Mouse (Mus musculus): ENCODE data around the gene Zfp36l2. TPM values are rescaled to one million over a fixed set of nuclear protein-coding genes. Genes with fewer than 3 reads are reported as not detected.

Zfp36l2 gene
- polyA plus RNA-seq, 1 experiment from 2014 or later = 6.4 TPM

GRCm38 (mm10) chr17:84176446-84176845 is 11.3 kb downstream of the Zfp36l2 start:
- ATAC-seq (ENCODE audit: low FRiP score, low TSS enrichment) (no peak), DNase-seq (no peak)
- Histone ChIP-seq H3K9me3 (ENCODE audit: control insufficient read depth, low read length) (no peaks in the 10 kb centered on the region), H3K4me1 (ENCODE audit: control insufficient read depth, insufficient read depth, low read length) (no peaks in the 10 kb centered on the region), H3K27ac (replicated peaks; ENCODE audit: low read depth, low read length) (no peak overlapping the region), H3K27me3 (ENCODE audit: control insufficient read depth, insufficient read depth, low read length) (no peaks in the 10 kb centered on the region), H3K9ac (replicated peaks; ENCODE audit: low read length) (no peak overlapping the region), H3K36me3 (ENCODE audit: control insufficient read depth, insufficient read depth, low read length) (no peaks in the 10 kb centered on the region), H3K4me3 (replicated peaks; ENCODE audit: low read depth, low read length) (no peak overlapping the region), H3K4me2 (ENCODE audit: low read length) (no peak overlapping the region)
- WGBS = 90% methylated on average over 7 of the region's 7 CpGs

DNA sequence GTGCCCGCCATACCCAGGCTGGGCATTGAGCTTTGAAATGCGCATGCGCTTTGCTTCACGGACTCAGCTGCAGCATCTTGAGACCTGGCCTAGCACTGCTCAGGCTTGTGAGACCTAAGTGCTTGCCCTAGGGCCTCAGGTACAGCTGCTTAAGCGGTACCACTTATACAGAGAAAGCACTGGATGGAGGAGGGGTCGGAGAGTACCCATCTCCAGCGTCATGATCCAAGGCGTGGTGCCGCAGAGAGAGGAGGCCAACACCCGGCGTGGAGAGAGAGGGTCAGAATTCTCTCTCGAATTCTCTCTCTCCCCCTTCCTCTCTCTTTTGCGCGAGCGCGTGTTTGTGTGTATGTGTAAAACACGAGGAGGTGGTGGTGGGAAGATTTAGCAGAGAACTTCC is 12.6 kb downstream of the Zfp36l2 start:
- no peak overlapping the region for H3K4me3 ChIP-seq (replicated peaks; ENCODE audit: low read depth, low read length)
- no peak overlapping the region for H3K9ac ChIP-seq (replicated peaks; ENCODE audit: low read length)
- no peak for DNase-seq
- no peaks in the 10 kb centered on the region for H3K27me3 ChIP-seq (ENCODE audit: control insufficient read depth, insufficient read depth, low read length)
- H3K27ac ChIP-seq (replicated peaks; ENCODE audit: low read depth, low read length) = no peak overlapping the region
- H3K9me3 ChIP-seq (ENCODE audit: control insufficient read depth, low read length) = no peaks in the 10 kb centered on the region
- no peak overlapping the region for H3K4me2 ChIP-seq (ENCODE audit: low read length)
- H3K4me1 ChIP-seq (ENCODE audit: control insufficient read depth, insufficient read depth, low read length) = no peaks in the 10 kb centered on the region
- WGBS = 96% methylated on average over 17 of the region's 17 CpGs
- ATAC-seq (ENCODE audit: low FRiP score, low TSS enrichment) = no peak
- H3K36me3 ChIP-seq (ENCODE audit: control insufficient read depth, insufficient read depth, low read length) = no peaks in the 10 kb centered on the region

DNA sequence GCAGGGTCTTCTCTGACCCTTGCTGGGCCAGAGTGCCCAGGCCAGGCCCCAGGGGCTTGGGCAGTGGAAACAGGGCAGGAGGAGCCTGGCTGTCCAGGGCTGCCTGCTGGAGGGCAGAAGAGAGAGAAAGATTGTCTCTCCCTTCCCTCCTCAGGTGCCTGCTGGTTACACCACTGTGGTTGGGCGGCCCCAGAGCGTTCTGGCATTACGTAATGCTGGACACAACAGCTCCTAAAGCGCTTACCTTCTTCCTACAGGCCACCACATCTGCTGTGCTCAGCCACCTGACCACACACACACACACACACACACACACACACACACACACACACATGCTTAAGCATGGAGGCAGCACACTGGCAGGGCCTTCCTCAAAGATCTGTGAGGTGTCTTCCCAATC is 20.4 kb downstream of the Zfp36l2 start:
- no peak overlapping the region for H3K4me2 ChIP-seq (ENCODE audit: low read length)
- no peaks in the 10 kb centered on the region for H3K9me3 ChIP-seq (ENCODE audit: control insufficient read depth, low read length)
- no peak overlapping the region for H3K4me3 ChIP-seq (replicated peaks; ENCODE audit: low read depth, low read length)
- H3K4me1 ChIP-seq (ENCODE audit: control insufficient read depth, insufficient read depth, low read length) = no peaks in the 10 kb centered on the region
- no peaks in the 10 kb centered on the region for H3K36me3 ChIP-seq (ENCODE audit: control insufficient read depth, insufficient read depth, low read length)
- DNase-seq = no peak
- H3K9ac ChIP-seq (replicated peaks; ENCODE audit: low read length) = no peak overlapping the region
- 95% methylated on average over 4 of the region's 4 CpGs for WGBS
- no peak for ATAC-seq (ENCODE audit: low FRiP score, low TSS enrichment)
- no peaks in the 10 kb centered on the region for H3K27me3 ChIP-seq (ENCODE audit: control insufficient read depth, insufficient read depth, low read length)
- H3K27ac ChIP-seq (replicated peaks; ENCODE audit: low read depth, low read length) = no peak overlapping the region

- H3K4me3 ChIP-seq (replicated peaks; ENCODE audit: low read depth, low read length) = no peak overlapping the region
- DNase-seq = no peak
- H3K36me3 ChIP-seq (ENCODE audit: control insufficient read depth, insufficient read depth, low read length) = no peaks in the 10 kb centered on the region
- no peak overlapping the region for H3K9ac ChIP-seq (replicated peaks; ENCODE audit: low read length)
- 89% methylated on average over 9 of the region's 9 CpGs for WGBS
- H3K4me2 ChIP-seq (ENCODE audit: low read length) = no peak overlapping the region
- no peaks in the 10 kb centered on the region for H3K9me3 ChIP-seq (ENCODE audit: control insufficient read depth, low read length)
- ATAC-seq (ENCODE audit: low FRiP score, low TSS enrichment) = no peak
- no peaks in the 10 kb centered on the region for H3K4me1 ChIP-seq (ENCODE audit: control insufficient read depth, insufficient read depth, low read length)
- H3K27ac ChIP-seq (replicated peaks; ENCODE audit: low read depth, low read length) = no peak overlapping the region
- H3K27me3 ChIP-seq (ENCODE audit: control insufficient read depth, insufficient read depth, low read length) = no peaks in the 10 kb centered on the region
These were observed 21.4 kb downstream of the Zfp36l2 start for GRCm38 (mm10) chr17:84166135-84166860.

DNA sequence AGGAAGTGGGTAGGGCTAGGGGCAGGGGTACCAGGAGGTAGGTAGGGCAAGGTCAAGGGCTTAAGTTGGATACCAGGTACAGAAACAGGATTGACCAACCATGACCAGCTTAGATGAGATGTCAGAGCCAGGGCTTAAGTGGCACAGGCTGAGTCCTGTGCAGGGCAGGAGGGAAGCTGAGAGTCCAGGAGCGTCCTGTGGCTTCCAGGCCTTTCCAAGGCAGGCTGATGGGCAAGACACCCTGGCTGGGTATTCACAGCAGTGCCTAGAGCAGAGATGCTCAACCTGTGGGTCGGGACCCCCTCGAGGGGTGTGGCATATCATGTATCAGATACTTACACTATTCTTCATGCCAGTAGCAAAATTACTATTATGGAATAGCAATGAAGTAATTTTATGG is 22.0 kb downstream of the Zfp36l2 start:
- Histone ChIP-seq H3K9me3 (ENCODE audit: control insufficient read depth, low read length) (no peaks in the 10 kb centered on the region), H3K4me1 (ENCODE audit: control insufficient read depth, insufficient read depth, low read length) (no peaks in the 10 kb centered on the region), H3K9ac (replicated peaks; ENCODE audit: low read length) (no peak overlapping the region), H3K36me3 (ENCODE audit: control insufficient read depth, insufficient read depth, low read length) (no peaks in the 10 kb centered on the region), H3K27me3 (ENCODE audit: control insufficient read depth, insufficient read depth, low read length) (no peaks in the 10 kb centered on the region), H3K4me3 (replicated peaks; ENCODE audit: low read depth, low read length) (no peak overlapping the region), H3K4me2 (ENCODE audit: low read length) (no peak overlapping the region), H3K27ac (replicated peaks; ENCODE audit: low read depth, low read length) (no peak overlapping the region)
- DNase-seq (no peak), ATAC-seq (ENCODE audit: low FRiP score, low TSS enrichment) (no peak)
- WGBS = 80% methylated on average over 3 of the region's 3 CpGs

GRCm38 (mm10) chr17:84164146-84164545 is 23.6 kb downstream of the Zfp36l2 start:
- Histone ChIP-seq H3K9me3 (ENCODE audit: control insufficient read depth, low read length) (no peaks in the 10 kb centered on the region), H3K27me3 (ENCODE audit: control insufficient read depth, insufficient read depth, low read length) (no peaks in the 10 kb centered on the region), H3K4me3 (replicated peaks; ENCODE audit: low read depth, low read length) (no peak overlapping the region), H3K36me3 (ENCODE audit: control insufficient read depth, insufficient read depth, low read length) (no peaks in the 10 kb centered on the region), H3K27ac (replicated peaks; ENCODE audit: low read depth, low read length) (no peak overlapping the region), H3K4me2 (ENCODE audit: low read length) (no peak overlapping the region), H3K4me1 (ENCODE audit: control insufficient read depth, insufficient read depth, low read length) (no peaks in the 10 kb centered on the region), H3K9ac (replicated peaks; ENCODE audit: low read length) (no peak overlapping the region)
- DNase-seq = no peak
- 82% methylated on average over 8 of the region's 8 CpGs for WGBS
- no peak for ATAC-seq (ENCODE audit: low FRiP score, low TSS enrichment)

GRCm38 (mm10) chr17:84163066-84163785 is 24.5 kb downstream of the Zfp36l2 start:
- no peak overlapping the region for H3K9ac ChIP-seq (replicated peaks; ENCODE audit: low read length)
- ATAC-seq (ENCODE audit: low FRiP score, low TSS enrichment) = no peak
- no peaks in the 10 kb centered on the region for H3K27me3 ChIP-seq (ENCODE audit: control insufficient read depth, insufficient read depth, low read length)
- no peak overlapping the region for H3K4me2 ChIP-seq (ENCODE audit: low read length)
- H3K4me1 ChIP-seq (ENCODE audit: control insufficient read depth, insufficient read depth, low read length) = no peaks in the 10 kb centered on the region
- no peaks in the 10 kb centered on the region for H3K36me3 ChIP-seq (ENCODE audit: control insufficient read depth, insufficient read depth, low read length)
- no peaks in the 10 kb centered on the region for H3K9me3 ChIP-seq (ENCODE audit: control insufficient read depth, low read length)
- WGBS = 83% methylated on average over 12 of the region's 12 CpGs
- no peak overlapping the region for H3K27ac ChIP-seq (replicated peaks; ENCODE audit: low read depth, low read length)
- no peak overlapping the region for H3K4me3 ChIP-seq (replicated peaks; ENCODE audit: low read depth, low read length)
- no peak for DNase-seq

DNA sequence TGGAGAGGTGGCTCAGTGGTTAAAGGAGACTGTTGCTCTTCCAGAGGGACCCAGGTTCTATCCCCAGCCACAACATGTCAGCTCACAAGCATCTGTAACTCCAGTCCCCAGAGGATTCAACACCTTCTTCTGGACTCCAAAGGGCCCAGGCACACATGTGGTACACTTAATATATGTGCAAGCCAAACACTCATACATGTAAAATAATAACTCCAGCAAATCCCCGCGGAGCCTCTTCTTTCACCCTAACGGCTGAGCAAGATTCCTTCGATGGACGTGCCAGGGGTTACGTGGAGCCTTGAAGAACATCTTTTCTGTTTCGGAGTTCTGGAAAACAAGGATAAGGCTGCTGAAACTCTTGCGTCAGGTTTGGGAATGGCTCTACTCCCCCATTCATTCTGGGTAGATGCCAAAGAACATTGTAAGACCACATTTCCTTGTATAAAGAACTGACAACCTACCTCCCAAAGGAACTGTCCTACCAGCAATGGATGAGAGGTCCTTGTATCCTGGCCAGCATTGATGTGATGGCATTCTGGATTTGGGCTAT is 25.5 kb downstream of the Zfp36l2 start:
- no peak overlapping the region for H3K27ac ChIP-seq (replicated peaks; ENCODE audit: low read depth, low read length)
- H3K9me3 ChIP-seq (ENCODE audit: control insufficient read depth, low read length) = no peaks in the 10 kb centered on the region
- H3K36me3 ChIP-seq (ENCODE audit: control insufficient read depth, insufficient read depth, low read length) = no peaks in the 10 kb centered on the region
- no peak for DNase-seq
- no peak overlapping the region for H3K4me3 ChIP-seq (replicated peaks; ENCODE audit: low read depth, low read length)
- WGBS = 90% methylated on average over 8 of the region's 8 CpGs
- no peaks in the 10 kb centered on the region for H3K4me1 ChIP-seq (ENCODE audit: control insufficient read depth, insufficient read depth, low read length)
- H3K9ac ChIP-seq (replicated peaks; ENCODE audit: low read length) = no peak overlapping the region
- H3K4me2 ChIP-seq (ENCODE audit: low read length) = no peak overlapping the region
- no peak for ATAC-seq (ENCODE audit: low FRiP score, low TSS enrichment)
- H3K27me3 ChIP-seq (ENCODE audit: control insufficient read depth, insufficient read depth, low read length) = no peaks in the 10 kb centered on the region
